Mouse (Mus musculus): ENCODE results near the gene Slc29a2. TPM values are rescaled to one million over a fixed set of nuclear protein-coding genes. Genes with fewer than 3 reads are reported as not detected.
A peak's percentile ranks its signal among the peaks of the same experiment; 100 is the strongest.

Slc29a2 gene
- total and polyA plus RNA-seq, 2 experiments from 2014 or later: 11.5 to 17.3 TPM

DNA sequence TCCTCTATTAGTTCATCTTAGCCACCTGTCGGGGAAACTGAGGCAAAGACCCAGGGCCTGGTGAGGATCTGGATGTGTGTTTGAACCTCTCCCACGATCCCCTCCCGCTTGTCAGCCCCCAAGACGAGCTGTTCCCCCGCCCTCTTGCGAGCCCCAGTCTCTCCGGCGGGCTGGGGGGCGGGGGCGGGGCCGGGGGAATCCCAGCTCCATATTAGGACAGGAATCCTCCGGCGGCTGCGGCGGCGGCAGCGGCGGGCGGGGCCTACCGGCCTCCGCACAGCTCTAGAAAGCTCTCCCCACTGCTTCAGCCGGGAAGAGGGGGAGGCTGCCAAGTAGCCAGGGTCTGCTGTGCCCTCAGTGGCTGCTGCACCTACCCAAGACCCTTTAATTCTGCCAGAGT, 32.9 kb upstream of the Slc29a2 start:
- no peak overlapping the region for H3K27ac ChIP-seq (ENCODE audit: low read depth)
- H3K4me2 ChIP-seq (ENCODE audit: low read depth, low read length): peak overlapping the region; percentile 26
- peaks cover 25% of the 10 kb centered on the region for H3K27me3 ChIP-seq (ENCODE audit: control insufficient read depth, insufficient read depth, low read length)
- TF ChIP-seq EP300 (IDR thresholded peaks at IDR 0.05; ENCODE audit: low read depth) (no peak), CTCF (IDR thresholded peaks at IDR 0.05; ENCODE audit: low read depth) (no peak)
- peaks cover 6% of the 10 kb centered on the region; the same call in 1 of the 2 replicates for H3K4me1 ChIP-seq (ENCODE audit: control insufficient read depth, insufficient read depth)
- peak overlapping the region; percentile 5; the same call in 1 of the 2 replicates for H3K4me3 ChIP-seq (ENCODE audit: low read depth, low read length)
- DNase-seq (ENCODE audit: low spot score) (no peak), ATAC-seq (ENCODE audit: insufficient read depth, low read depth) (no peak)
- H3K9ac ChIP-seq (replicated peaks; ENCODE audit: low read depth, low read length): no peak overlapping the region
- whole genome bisulfite sequencing: 3% methylated on average over 21 of the region's 22 CpGs
- no peaks in the 10 kb centered on the region for H3K9me3 ChIP-seq (replicated peaks; ENCODE audit: control insufficient read depth, low read length)
- H3K36me3 ChIP-seq (replicated peaks; ENCODE audit: control insufficient read depth, insufficient read depth, low read length): no peaks in the 10 kb centered on the region

DNA sequence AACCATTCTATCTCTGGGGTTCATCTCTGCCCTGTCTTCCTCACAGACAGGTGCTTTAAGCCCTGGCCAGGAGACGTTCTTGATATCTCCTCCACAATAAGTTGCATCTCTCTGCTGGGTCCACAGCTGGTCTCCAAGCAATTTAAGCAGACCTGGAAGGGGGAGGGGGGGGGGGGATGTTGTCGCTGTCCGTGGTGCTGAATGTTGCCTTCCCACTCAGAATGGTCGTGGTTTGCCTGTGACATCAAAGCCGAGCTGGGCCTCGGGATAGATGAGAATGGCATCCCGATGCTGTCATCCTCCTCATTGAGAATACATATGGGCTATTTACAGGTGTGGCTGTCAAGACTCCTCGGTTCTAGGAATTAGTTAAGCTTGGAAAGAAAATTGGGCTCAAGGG, 31.3 kb upstream of the Slc29a2 start:
- 8% methylated on average over 8 of the region's 8 CpGs for WGBS
- no peak overlapping the region for H3K4me2 ChIP-seq (ENCODE audit: low read depth, low read length)
- ATAC-seq (ENCODE audit: insufficient read depth, low read depth): no peak

DNA sequence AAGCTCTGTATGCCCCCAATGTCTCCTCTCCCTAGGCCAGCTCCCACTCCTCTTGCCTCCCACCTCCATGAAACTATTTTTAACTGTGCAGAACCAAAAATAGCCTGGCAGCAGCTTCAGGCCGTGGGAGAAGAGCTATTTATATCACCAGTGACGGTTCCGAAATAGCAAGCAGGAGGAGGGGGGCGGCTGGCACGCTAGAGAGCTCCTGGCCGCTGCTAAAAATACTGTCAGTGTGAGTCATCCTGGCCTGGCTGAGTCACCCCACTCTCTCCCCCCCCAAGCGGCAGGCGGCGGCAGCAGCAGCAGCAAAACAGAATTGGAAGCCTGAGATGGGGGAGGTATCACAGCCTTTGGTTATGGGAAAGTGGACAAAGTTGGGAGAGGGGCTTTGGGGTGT, 30.8 kb upstream of the Slc29a2 start:
- ATAC-seq (ENCODE audit: insufficient read depth, low read depth) (peak; percentile 96), DNase-seq (ENCODE audit: low spot score) (peak; percentile 95)
- H3K9me3 ChIP-seq (replicated peaks; ENCODE audit: control insufficient read depth, low read length): no peaks in the 10 kb centered on the region
- no peak overlapping the region for H3K4me3 ChIP-seq (ENCODE audit: low read depth, low read length)
- peaks cover 25% of the 10 kb centered on the region for H3K27me3 ChIP-seq (ENCODE audit: control insufficient read depth, insufficient read depth, low read length)
- TF ChIP-seq EP300 (IDR thresholded peaks at IDR 0.05; ENCODE audit: low read depth) (peak; percentile 87; the same call in 1 of the 2 replicates), CTCF (IDR thresholded peaks at IDR 0.05; ENCODE audit: low read depth) (peak; percentile 32; the same call in 1 of the 2 replicates)
- H3K27ac ChIP-seq (ENCODE audit: low read depth): no peak overlapping the region
- no peak overlapping the region for H3K9ac ChIP-seq (replicated peaks; ENCODE audit: low read depth, low read length)
- H3K4me2 ChIP-seq (ENCODE audit: low read depth, low read length): no peak overlapping the region
- 0% methylated on average over 9 of the region's 9 CpGs for WGBS
- peaks cover 6% of the 10 kb centered on the region; the same call in 1 of the 2 replicates for H3K4me1 ChIP-seq (ENCODE audit: control insufficient read depth, insufficient read depth)
- H3K36me3 ChIP-seq (replicated peaks; ENCODE audit: control insufficient read depth, insufficient read depth, low read length): no peaks in the 10 kb centered on the region

More for the DNA sequence above, 31.3 kb upstream of the Slc29a2 start:
- no peak overlapping the region for H3K9ac ChIP-seq (replicated peaks; ENCODE audit: low read depth, low read length)
- TF ChIP-seq EP300 (IDR thresholded peaks at IDR 0.05; ENCODE audit: low read depth) (no peak), CTCF (IDR thresholded peaks at IDR 0.05; ENCODE audit: low read depth) (no peak)
- no peaks in the 10 kb centered on the region for H3K36me3 ChIP-seq (replicated peaks; ENCODE audit: control insufficient read depth, insufficient read depth, low read length)
- DNase-seq (ENCODE audit: low spot score): no peak
- H3K9me3 ChIP-seq (replicated peaks; ENCODE audit: control insufficient read depth, low read length): no peaks in the 10 kb centered on the region
- no peak overlapping the region for H3K4me3 ChIP-seq (ENCODE audit: low read depth, low read length)
- H3K27me3 ChIP-seq (ENCODE audit: control insufficient read depth, insufficient read depth, low read length): peaks cover 25% of the 10 kb centered on the region
- H3K4me1 ChIP-seq (ENCODE audit: control insufficient read depth, insufficient read depth): peaks cover 6% of the 10 kb centered on the region; the same call in 1 of the 2 replicates
- no peak overlapping the region for H3K27ac ChIP-seq (ENCODE audit: low read depth)

DNA sequence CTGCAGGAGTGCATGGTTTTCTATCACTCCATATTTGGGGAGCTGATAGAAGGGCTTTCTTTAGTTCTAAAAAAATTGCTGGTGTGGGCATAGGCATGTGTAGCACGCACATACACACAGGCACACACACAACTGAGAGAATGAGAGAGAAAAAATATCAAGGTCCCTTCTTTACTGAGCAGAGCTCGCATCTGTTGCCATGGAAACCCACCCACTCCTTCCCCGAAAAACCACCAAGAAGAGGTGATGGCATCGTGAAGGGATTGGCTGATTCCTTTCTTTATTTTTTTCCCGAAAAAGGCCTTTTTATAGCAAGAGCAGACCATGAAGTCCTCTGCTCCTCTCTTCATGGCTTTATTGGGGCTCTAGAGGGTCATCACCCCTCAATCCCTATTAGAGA, 29.6 kb upstream of the Slc29a2 start:
- DNase-seq (ENCODE audit: low spot score) (no peak), ATAC-seq (ENCODE audit: insufficient read depth, low read depth) (no peak)
- H3K27ac ChIP-seq (ENCODE audit: low read depth): no peak overlapping the region
- H3K36me3 ChIP-seq (replicated peaks; ENCODE audit: control insufficient read depth, insufficient read depth, low read length): no peaks in the 10 kb centered on the region
- H3K4me1 ChIP-seq (ENCODE audit: control insufficient read depth, insufficient read depth): peaks cover 6% of the 10 kb centered on the region; the same call in 1 of the 2 replicates
- H3K4me2 ChIP-seq (ENCODE audit: low read depth, low read length): no peak overlapping the region
- 61% methylated on average over 5 of the region's 5 CpGs for WGBS
- peaks cover 25% of the 10 kb centered on the region for H3K27me3 ChIP-seq (ENCODE audit: control insufficient read depth, insufficient read depth, low read length)
- TF ChIP-seq CTCF (IDR thresholded peaks at IDR 0.05; ENCODE audit: low read depth) (no peak), EP300 (IDR thresholded peaks at IDR 0.05; ENCODE audit: low read depth) (no peak)
- no peak overlapping the region for H3K4me3 ChIP-seq (ENCODE audit: low read depth, low read length)
- no peaks in the 10 kb centered on the region for H3K9me3 ChIP-seq (replicated peaks; ENCODE audit: control insufficient read depth, low read length)
- no peak overlapping the region for H3K9ac ChIP-seq (replicated peaks; ENCODE audit: low read depth, low read length)

DNA sequence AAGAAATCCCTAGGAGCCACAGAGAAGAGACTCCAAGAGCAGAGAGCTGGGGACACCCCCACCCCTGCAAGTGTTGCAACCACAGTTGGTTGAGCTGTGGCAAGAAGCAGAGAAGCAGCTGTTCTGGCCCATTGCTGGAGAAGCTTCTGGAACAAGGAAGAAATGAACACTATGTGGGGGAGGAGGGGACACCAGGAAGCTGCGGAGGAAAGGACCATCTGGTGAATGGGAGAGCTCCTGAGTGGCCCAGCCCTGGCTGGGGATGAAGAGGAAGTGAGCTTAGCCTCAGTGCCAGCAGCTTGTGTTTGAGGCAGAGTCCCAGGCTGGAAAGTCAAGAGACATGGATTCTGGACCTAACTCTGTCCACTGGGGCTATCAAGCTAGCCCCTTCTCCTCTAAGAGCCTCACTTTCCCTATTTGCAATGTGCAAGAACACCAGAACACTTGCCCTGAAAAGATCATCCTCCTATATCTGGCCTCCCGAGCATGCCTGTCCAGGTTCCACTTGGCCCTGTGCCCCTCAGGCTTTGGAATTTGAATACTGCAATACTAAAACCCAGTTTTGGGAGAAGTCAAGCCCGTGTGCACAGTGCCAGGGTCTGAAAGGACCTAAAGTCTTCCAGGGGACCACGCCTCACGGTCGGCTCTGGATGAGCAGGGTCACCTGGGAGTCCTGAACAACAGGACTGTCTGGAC, 24.1 kb upstream of the Slc29a2 start:
- ATAC-seq (ENCODE audit: insufficient read depth, low read depth): no peak
- H3K4me2 ChIP-seq (ENCODE audit: low read depth, low read length): no peak overlapping the region
- no peak for TF ChIP-seq CTCF (IDR thresholded peaks at IDR 0.05; ENCODE audit: low read depth)
- no peak for TF ChIP-seq EP300 (IDR thresholded peaks at IDR 0.05; ENCODE audit: low read depth)
- no peak overlapping the region for H3K4me3 ChIP-seq (ENCODE audit: low read depth, low read length)
- no peak overlapping the region for H3K9ac ChIP-seq (replicated peaks; ENCODE audit: low read depth, low read length)
- WGBS: 49% methylated on average over 6 of the region's 6 CpGs
- H3K36me3 ChIP-seq (replicated peaks; ENCODE audit: control insufficient read depth, insufficient read depth, low read length): no peaks in the 10 kb centered on the region
- no peaks in the 10 kb centered on the region for H3K9me3 ChIP-seq (replicated peaks; ENCODE audit: control insufficient read depth, low read length)
- H3K27me3 ChIP-seq (ENCODE audit: control insufficient read depth, insufficient read depth, low read length): no peaks in the 10 kb centered on the region
- peaks cover 8% of the 10 kb centered on the region; the same call in 1 of the 2 replicates for H3K4me1 ChIP-seq (ENCODE audit: control insufficient read depth, insufficient read depth)
- H3K27ac ChIP-seq (ENCODE audit: low read depth): no peak overlapping the region
- no peak for DNase-seq (ENCODE audit: low spot score)
